Mouse (Mus musculus): ENCODE results near the gene Klri2. TPM values are rescaled to one million over a fixed set of nuclear protein-coding genes. Genes with fewer than 3 reads are reported as not detected.
"Not testable (repeated sequence)": the region's sequence is repeated elsewhere in the genome, so short reads cannot be mapped to it uniquely, and the experiment has no call there.

Klri2 gene
- polyA plus RNA-seq (2014; fragmentation: Nextera tagmentation; extraction: Ambion mirVana) = not detected in 2 replicates

GRCm38 (mm10) chr6:129740069-129740721, at the start of gene Klri2:
Gene Klri2, minus strand, starts transcription at chr6:129740484.
- no peak within 1 kb of the TSS for H3K4me3 ChIP-seq (ENCODE audit: control insufficient read depth in 1 of 2, insufficient read depth in 1 of 2, low read depth in 1 of 2, low read length in 2 of 2)
- no peak within 1 kb of the TSS for H3K9ac ChIP-seq (ENCODE audit: low read length)
- no peak within 1 kb of the TSS for H3K27ac ChIP-seq (replicated peaks in 1 of 2; ENCODE audit: control insufficient read depth in 1 of 2, insufficient read depth in 1 of 2, low read depth in 2 of 2, low read length in 2 of 2)
- no peaks in the 10 kb centered on the region for H3K27me3 ChIP-seq (ENCODE audit: control insufficient read depth, insufficient read depth, low read length)
- no peaks in the 10 kb centered on the region for H3K36me3 ChIP-seq (ENCODE audit: control insufficient read depth, insufficient read depth, low read length)
- H3K9me3 ChIP-seq (ENCODE audit: control insufficient read depth, low read length) = no peaks in the 10 kb centered on the region
- no peak within 1 kb of the TSS for H3K4me2 ChIP-seq (ENCODE audit: low read length)
- 56% methylated on average over 2 of the region's 2 CpGs for WGBS
- no peaks in the 10 kb centered on the region for H3K4me1 ChIP-seq (ENCODE audit: control insufficient read depth in 2 of 2, insufficient read depth in 2 of 2, low read length in 2 of 2)
- no peak for ATAC-seq (ENCODE audit: insufficient number of reproducible peaks, insufficient read depth, low FRiP score, low read depth)

GRCm38 (mm10) chr6:129784170-129784569, 43.9 kb upstream of the Klri2 start, which contains the start of gene Gm156:
Gene Gm156, minus strand, starts transcription at chr6:129784270.
- ATAC-seq (ENCODE audit: insufficient number of reproducible peaks, insufficient read depth, low FRiP score, low read depth); H3K9me3 ChIP-seq (ENCODE audit: control insufficient read depth, low read length); H3K4me1 ChIP-seq (ENCODE audit: control insufficient read depth in 2 of 2, insufficient read depth in 2 of 2, low read length in 2 of 2); H3K27me3 ChIP-seq (ENCODE audit: control insufficient read depth, insufficient read depth, low read length); H3K27ac ChIP-seq (replicated peaks in 1 of 2; ENCODE audit: control insufficient read depth in 1 of 2, insufficient read depth in 1 of 2, low read depth in 2 of 2, low read length in 2 of 2); H3K4me3 ChIP-seq (ENCODE audit: control insufficient read depth in 1 of 2, insufficient read depth in 1 of 2, low read depth in 1 of 2, low read length in 2 of 2); H3K9ac ChIP-seq (ENCODE audit: low read length); H3K4me2 ChIP-seq (ENCODE audit: low read length); H3K36me3 ChIP-seq (ENCODE audit: control insufficient read depth, insufficient read depth, low read length): not testable (repeated sequence)
- whole genome bisulfite sequencing = 79% methylated on average over 3 of the region's 3 CpGs

GRCm38 (mm10) chr6:129747654-129748032, 7.4 kb upstream of the Klri2 start:
- no peak overlapping the region for H3K9ac ChIP-seq (ENCODE audit: low read length)
- ATAC-seq (ENCODE audit: insufficient number of reproducible peaks, insufficient read depth, low FRiP score, low read depth) = no peak
- no peak overlapping the region for H3K4me3 ChIP-seq (ENCODE audit: control insufficient read depth in 1 of 2, insufficient read depth in 1 of 2, low read depth in 1 of 2, low read length in 2 of 2)
- H3K27ac ChIP-seq (replicated peaks in 1 of 2; ENCODE audit: control insufficient read depth in 1 of 2, insufficient read depth in 1 of 2, low read depth in 2 of 2, low read length in 2 of 2) = no peak overlapping the region
- WGBS = 64% methylated on average over 3 of the region's 3 CpGs
- H3K4me1 ChIP-seq (ENCODE audit: control insufficient read depth in 2 of 2, insufficient read depth in 2 of 2, low read length in 2 of 2) = no peaks in the 10 kb centered on the region
- H3K36me3 ChIP-seq (ENCODE audit: control insufficient read depth, insufficient read depth, low read length) = no peaks in the 10 kb centered on the region
- no peak overlapping the region for H3K4me2 ChIP-seq (ENCODE audit: low read length)
- H3K9me3 ChIP-seq (ENCODE audit: control insufficient read depth, low read length) = peaks cover 3% of the 10 kb centered on the region; the same call in 1 of the 2 replicates
- H3K27me3 ChIP-seq (ENCODE audit: control insufficient read depth, insufficient read depth, low read length) = no peaks in the 10 kb centered on the region

- Histone ChIP-seq H3K27ac (replicated peaks in 1 of 2; ENCODE audit: control insufficient read depth in 1 of 2, insufficient read depth in 1 of 2, low read depth in 2 of 2, low read length in 2 of 2) (no peak overlapping the region), H3K4me2 (ENCODE audit: low read length) (no peak overlapping the region), H3K27me3 (ENCODE audit: control insufficient read depth, insufficient read depth, low read length) (no peaks in the 10 kb centered on the region), H3K4me3 (ENCODE audit: control insufficient read depth in 1 of 2, insufficient read depth in 1 of 2, low read depth in 1 of 2, low read length in 2 of 2) (no peak overlapping the region), H3K36me3 (ENCODE audit: control insufficient read depth, insufficient read depth, low read length) (no peaks in the 10 kb centered on the region), H3K4me1 (ENCODE audit: control insufficient read depth in 2 of 2, insufficient read depth in 2 of 2, low read length in 2 of 2) (no peaks in the 10 kb centered on the region), H3K9me3 (ENCODE audit: control insufficient read depth, low read length) (peaks cover 3% of the 10 kb centered on the region; the same call in 1 of the 2 replicates), H3K9ac (ENCODE audit: low read length) (no peak overlapping the region)
- 78% methylated on average over 4 of the region's 4 CpGs for WGBS
- no peak for ATAC-seq (ENCODE audit: insufficient number of reproducible peaks, insufficient read depth, low FRiP score, low read depth)
These were observed 6.9 kb upstream of the Klri2 start for GRCm38 (mm10) chr6:129747016-129747653.

GRCm38 (mm10) chr6:129746151-129746550, 5.9 kb upstream of the Klri2 start:
- H3K9me3 ChIP-seq (ENCODE audit: control insufficient read depth, low read length) = peaks cover 3% of the 10 kb centered on the region; the same call in 1 of the 2 replicates
- 50% methylated on average over 3 of the region's 3 CpGs for WGBS
- H3K4me3 ChIP-seq (ENCODE audit: control insufficient read depth in 1 of 2, insufficient read depth in 1 of 2, low read depth in 1 of 2, low read length in 2 of 2) = no peak overlapping the region
- H3K36me3 ChIP-seq (ENCODE audit: control insufficient read depth, insufficient read depth, low read length) = no peaks in the 10 kb centered on the region
- ATAC-seq (ENCODE audit: insufficient number of reproducible peaks, insufficient read depth, low FRiP score, low read depth) = no peak
- no peaks in the 10 kb centered on the region for H3K27me3 ChIP-seq (ENCODE audit: control insufficient read depth, insufficient read depth, low read length)
- no peak overlapping the region for H3K4me2 ChIP-seq (ENCODE audit: low read length)
- no peak overlapping the region for H3K27ac ChIP-seq (replicated peaks in 1 of 2; ENCODE audit: control insufficient read depth in 1 of 2, insufficient read depth in 1 of 2, low read depth in 2 of 2, low read length in 2 of 2)
- H3K4me1 ChIP-seq (ENCODE audit: control insufficient read depth in 2 of 2, insufficient read depth in 2 of 2, low read length in 2 of 2) = no peaks in the 10 kb centered on the region
- no peak overlapping the region for H3K9ac ChIP-seq (ENCODE audit: low read length)

- Histone ChIP-seq H3K9ac (ENCODE audit: low read length) (no peak overlapping the region), H3K27me3 (ENCODE audit: control insufficient read depth, insufficient read depth, low read length) (no peaks in the 10 kb centered on the region), H3K9me3 (ENCODE audit: control insufficient read depth, low read length) (no peaks in the 10 kb centered on the region), H3K4me1 (ENCODE audit: control insufficient read depth in 2 of 2, insufficient read depth in 2 of 2, low read length in 2 of 2) (no peaks in the 10 kb centered on the region), H3K27ac (replicated peaks in 1 of 2; ENCODE audit: control insufficient read depth in 1 of 2, insufficient read depth in 1 of 2, low read depth in 2 of 2, low read length in 2 of 2) (no peak overlapping the region), H3K36me3 (ENCODE audit: control insufficient read depth, insufficient read depth, low read length) (no peaks in the 10 kb centered on the region), H3K4me3 (ENCODE audit: control insufficient read depth in 1 of 2, insufficient read depth in 1 of 2, low read depth in 1 of 2, low read length in 2 of 2) (no peak overlapping the region), H3K4me2 (ENCODE audit: low read length) (no peak overlapping the region)
- no peak for ATAC-seq (ENCODE audit: insufficient number of reproducible peaks, insufficient read depth, low FRiP score, low read depth)
These were observed 3.9 kb downstream of the Klri2 start for GRCm38 (mm10) chr6:129736414-129736813.

- no peaks in the 10 kb centered on the region for H3K9me3 ChIP-seq (ENCODE audit: control insufficient read depth, low read length)
- 73% methylated on average over 1 of the region's 1 CpGs for WGBS
These were observed 13.0 kb downstream of the Klri2 start for GRCm38 (mm10) chr6:129727237-129727636.

More at GRCm38 (mm10) chr6:129727237-129727636, 13.0 kb downstream of the Klri2 start:
- no peak for ATAC-seq (ENCODE audit: insufficient number of reproducible peaks, insufficient read depth, low FRiP score, low read depth)
- H3K9ac ChIP-seq (ENCODE audit: low read length) = no peak overlapping the region
- H3K27me3 ChIP-seq (ENCODE audit: control insufficient read depth, insufficient read depth, low read length) = no peaks in the 10 kb centered on the region
- no peaks in the 10 kb centered on the region for H3K4me1 ChIP-seq (ENCODE audit: control insufficient read depth in 2 of 2, insufficient read depth in 2 of 2, low read length in 2 of 2)
- no peak overlapping the region for H3K4me3 ChIP-seq (ENCODE audit: control insufficient read depth in 1 of 2, insufficient read depth in 1 of 2, low read depth in 1 of 2, low read length in 2 of 2)
- H3K4me2 ChIP-seq (ENCODE audit: low read length) = no peak overlapping the region
- no peaks in the 10 kb centered on the region for H3K36me3 ChIP-seq (ENCODE audit: control insufficient read depth, insufficient read depth, low read length)
- H3K27ac ChIP-seq (replicated peaks in 1 of 2; ENCODE audit: control insufficient read depth in 1 of 2, insufficient read depth in 1 of 2, low read depth in 2 of 2, low read length in 2 of 2) = no peak overlapping the region

All from heart, embryonic 14.5 days (tissue).